Mouse (Mus musculus) embryonic facial prominence, embryonic 12.5 days (tissue): ENCODE results near the gene Scn8a. TPM values are rescaled to one million over a fixed set of nuclear protein-coding genes. Genes with fewer than 3 reads are reported as not detected.
"Not testable (repeated sequence)": the region's sequence is repeated elsewhere in the genome, so short reads cannot be mapped to it uniquely, and the experiment has no call there.

ENCODE experiments used
- ATAC-seq: fragments of 200-750 bp; cut with Nextera tagmentation; 2 replicates; pipeline ENCODE4 v1.8.0; 2017; ENCODE audit not compliant: insufficient number of reproducible peaks, insufficient read depth, low FRiP score, low TSS enrichment
- H3K27ac ChIP-seq: fragments of 300-500 bp; sonication (generic); 2 replicates; pipeline ENCODE4 v1.5.1; 2016; ENCODE audit warnings: mild to moderate bottlenecking
- H3K27me3 ChIP-seq: fragments of 300-500 bp; sonication (generic); 2 replicates; pipeline ENCODE4 v1.6.1; 2016; ENCODE audit warnings: mild to moderate bottlenecking, moderate library complexity
- H3K36me3 ChIP-seq: fragments of 300-500 bp; sonication (generic); 2 replicates; pipeline ENCODE4 v1.6.1; 2016; ENCODE audit warnings: mild to moderate bottlenecking
- H3K4me1 ChIP-seq: fragments of 300-500 bp; sonication (generic); 2 replicates; pipeline ENCODE4 v1.6.1; 2016
- H3K4me2 ChIP-seq: fragments of 300-500 bp; sonication (generic); replicated peaks from 2 replicates; pipeline ENCODE4 v1.6.1; 2016; ENCODE audit warnings: mild to moderate bottlenecking, moderate library complexity
- H3K4me3 ChIP-seq: fragments of 300-500 bp; sonication (generic); 2 replicates; pipeline ENCODE4 v1.5.1; 2016; ENCODE audit warnings: mild to moderate bottlenecking
- H3K9ac ChIP-seq: fragments of 300-500 bp; sonication (generic); 2 replicates; pipeline ENCODE4 v1.6.1; 2016; ENCODE audit warnings: mild to moderate bottlenecking, moderate library complexity
- H3K9me3 ChIP-seq: fragments of 300-500 bp; sonication (generic); 2 replicates; pipeline ENCODE4 v1.6.1; 2016; ENCODE audit warnings: mild to moderate bottlenecking, moderate library complexity
- WGBS: fragments of 180-500 bp; shearing (Covaris S2); methylation state at CpG from one replicate; pipeline ENCODE4 v1.1.7; 2016; 5-methylcytosine and 5-hydroxymethylcytosine counted together
- polyA plus RNA-seq: library from polyadenylated mRNA; unstranded; fragments of >200 nt; fragmentation: Nextera tagmentation; extraction: Ambion mirVana; gene quantifications from 2 replicates; pipeline ENCODE4 v1.2.1, GENCODE M21; 2016

Gene Scn8a
- 10.7 and 11.7 TPM in 2 replicates for polyA plus RNA-seq

DNA sequence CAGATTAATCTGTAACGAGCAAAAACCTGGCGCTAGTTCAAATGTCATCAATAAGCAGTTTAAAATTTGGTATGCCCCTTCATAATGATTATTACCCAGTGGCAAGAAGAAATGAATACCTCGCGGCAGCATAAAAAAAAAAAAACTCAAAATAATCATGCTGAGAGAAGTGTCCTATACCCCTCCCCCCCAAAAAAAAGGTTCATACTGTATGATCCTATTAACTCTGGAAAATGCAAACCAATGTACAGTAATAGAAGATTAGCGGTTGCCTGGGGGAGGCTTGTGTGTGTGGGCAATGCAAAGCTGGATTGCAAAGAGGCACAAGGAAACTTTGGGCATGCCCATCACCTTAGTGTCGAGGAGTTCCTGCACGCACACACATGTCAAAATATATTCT, at the start of gene Scn8a:
Gene Scn8a (plus strand): TSS at position 301 of the 400 bp plus-strand sequence.
- Histone ChIP-seq H3K4me2 (peak within 1 kb of the TSS; percentile 63), H3K9me3 (no peaks in the 10 kb centered on the region), H3K27ac (no peak within 1 kb of the TSS), H3K36me3 (no peaks in the 10 kb centered on the region), H3K4me3 (peak within 1 kb of the TSS; percentile 39), H3K27me3 (peaks cover 39% of the 10 kb centered on the region), H3K4me1 (peaks cover 26% of the 10 kb centered on the region), H3K9ac (no peak within 1 kb of the TSS)
- no peak for ATAC-seq
- WGBS, result 73% methylated on average over 7 of the region's 7 CpGs

- H3K27me3 ChIP-seq, result peaks cover 24% of the 10 kb centered on the region
- 54% methylated on average over 8 of the region's 8 CpGs for WGBS
- no peak overlapping the region for H3K9ac ChIP-seq
- H3K4me2 ChIP-seq, result no peak overlapping the region
- H3K4me3 ChIP-seq, result no peak overlapping the region
- H3K36me3 ChIP-seq, result no peaks in the 10 kb centered on the region
- H3K4me1 ChIP-seq, result peaks cover 7% of the 10 kb centered on the region
- no peaks in the 10 kb centered on the region for H3K9me3 ChIP-seq
- no peak overlapping the region for H3K27ac ChIP-seq
- no peak for ATAC-seq
Observed at GRCm38 (mm10) chr15:100821824-100822223, 47.8 kb upstream of the Scn8a start.

- H3K4me2 ChIP-seq, ATAC-seq, H3K36me3 ChIP-seq, H3K4me1 ChIP-seq, H3K27ac ChIP-seq, H3K9ac ChIP-seq, H3K4me3 ChIP-seq, H3K9me3 ChIP-seq: not testable (repeated sequence)
- peaks cover 24% of the 10 kb centered on the region for H3K27me3 ChIP-seq
- WGBS, result 69% methylated on average over 4 of the region's 4 CpGs
Observed at GRCm38 (mm10) chr15:100822370-100822769, 47.3 kb upstream of the Scn8a start.

- 15% methylated on average over 26 of the region's 26 CpGs for WGBS
- no peak for ATAC-seq
- H3K4me2 ChIP-seq, result peak overlapping the region; percentile 44
Observed at GRCm38 (mm10) chr15:100825249-100825856, 44.3 kb upstream of the Scn8a start.

GRCm38 (mm10) chr15:100826076-100826475, 43.6 kb upstream of the Scn8a start:
- H3K4me1 ChIP-seq, result peaks cover 7% of the 10 kb centered on the region
- H3K4me2 ChIP-seq, result no peak overlapping the region
- H3K9ac ChIP-seq, result no peak overlapping the region
- peaks cover 24% of the 10 kb centered on the region for H3K27me3 ChIP-seq
- WGBS, result 87% methylated on average over 8 of the region's 8 CpGs
- ATAC-seq, result no peak
- H3K9me3 ChIP-seq, result peaks cover 3% of the 10 kb centered on the region; the same call in 1 of the 2 replicates
- H3K4me3 ChIP-seq, result no peak overlapping the region
- H3K27ac ChIP-seq, result no peak overlapping the region
- no peaks in the 10 kb centered on the region for H3K36me3 ChIP-seq

More at GRCm38 (mm10) chr15:100825249-100825856, 44.3 kb upstream of the Scn8a start:
- H3K9ac ChIP-seq, result no peak overlapping the region
- peaks cover 3% of the 10 kb centered on the region; the same call in 1 of the 2 replicates for H3K9me3 ChIP-seq
- peaks cover 24% of the 10 kb centered on the region for H3K27me3 ChIP-seq
- peaks cover 7% of the 10 kb centered on the region for H3K4me1 ChIP-seq
- no peaks in the 10 kb centered on the region for H3K36me3 ChIP-seq
- peak overlapping the region; percentile 17 for H3K4me3 ChIP-seq
- H3K27ac ChIP-seq, result no peak overlapping the region

DNA sequence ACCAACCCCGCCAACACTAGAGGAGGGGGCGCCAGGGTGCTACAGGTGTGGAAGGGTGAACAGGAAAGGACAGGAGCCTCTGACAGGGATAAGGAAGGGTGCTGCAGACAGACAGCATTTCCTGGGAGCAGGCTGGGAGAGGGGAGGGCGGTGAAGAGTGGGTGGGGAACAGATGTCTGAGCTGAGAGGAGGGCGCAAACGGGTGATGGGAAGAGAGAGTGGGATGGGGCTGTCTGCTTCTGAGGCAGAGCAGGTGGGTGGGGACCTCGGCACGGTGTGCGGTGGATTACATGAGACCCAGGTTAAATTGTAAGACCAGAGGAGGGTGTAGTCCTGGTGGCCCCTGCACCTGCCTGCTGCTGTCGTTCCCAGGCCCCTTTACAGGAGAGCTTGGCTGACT, 39.9 kb upstream of the Scn8a start:
- Histone ChIP-seq H3K4me1 (peaks cover 7% of the 10 kb centered on the region), H3K36me3 (no peaks in the 10 kb centered on the region), H3K27me3 (peaks cover 13% of the 10 kb centered on the region), H3K4me3 (no peak overlapping the region), H3K9ac (no peak overlapping the region), H3K9me3 (peaks cover 3% of the 10 kb centered on the region; the same call in 1 of the 2 replicates), H3K4me2 (no peak overlapping the region), H3K27ac (no peak overlapping the region)
- ATAC-seq, result no peak
- WGBS, result 86% methylated on average over 9 of the region's 9 CpGs

- peaks cover 4% of the 10 kb centered on the region for H3K27me3 ChIP-seq
- H3K9ac ChIP-seq, result no peak overlapping the region
- no peak overlapping the region for H3K4me3 ChIP-seq
- H3K36me3 ChIP-seq, result no peaks in the 10 kb centered on the region
- H3K27ac ChIP-seq, result no peak overlapping the region
- H3K9me3 ChIP-seq, result peaks cover 3% of the 10 kb centered on the region; the same call in 1 of the 2 replicates
- no peak overlapping the region for H3K4me2 ChIP-seq
- ATAC-seq, result no peak
- no peaks in the 10 kb centered on the region for H3K4me1 ChIP-seq
- 60% methylated on average over 6 of the region's 6 CpGs for WGBS
Observed at GRCm38 (mm10) chr15:100830682-100831081, 39.0 kb upstream of the Scn8a start.

GRCm38 (mm10) chr15:100832144-100832543, 37.5 kb upstream of the Scn8a start:
- Histone ChIP-seq H3K4me3 (no peak overlapping the region), H3K9me3 (peaks cover 3% of the 10 kb centered on the region; the same call in 1 of the 2 replicates), H3K27me3 (no peaks in the 10 kb centered on the region), H3K27ac (no peak overlapping the region), H3K4me2 (no peak overlapping the region), H3K36me3 (no peaks in the 10 kb centered on the region), H3K9ac (no peak overlapping the region), H3K4me1 (no peaks in the 10 kb centered on the region)
- ATAC-seq, result no peak
- 75% methylated on average over 8 of the region's 8 CpGs for WGBS

DNA sequence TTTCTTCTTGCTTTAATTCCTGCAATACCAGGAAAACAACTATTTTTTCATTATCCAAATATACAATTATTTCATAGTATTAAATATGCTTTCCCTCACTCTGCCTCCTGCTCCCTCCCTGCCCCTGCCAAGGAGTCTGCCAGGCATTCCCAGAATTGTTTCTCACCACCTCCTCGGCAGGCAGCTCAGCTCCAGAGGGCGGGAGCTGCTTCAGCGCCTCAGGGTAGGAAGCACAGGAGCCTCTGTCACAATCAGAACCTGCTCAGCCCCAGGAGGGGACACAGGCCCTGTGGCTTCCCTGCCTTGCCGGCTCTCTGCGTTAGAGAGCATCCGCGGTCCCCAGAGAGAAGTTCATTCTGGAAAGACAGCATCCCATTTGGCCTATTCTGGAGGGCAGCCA, 36.9 kb upstream of the Scn8a start:
- Histone ChIP-seq H3K9me3 (peaks cover 3% of the 10 kb centered on the region; the same call in 1 of the 2 replicates), H3K27ac (no peak overlapping the region), H3K4me3 (no peak overlapping the region), H3K4me1 (no peaks in the 10 kb centered on the region), H3K4me2 (no peak overlapping the region), H3K36me3 (no peaks in the 10 kb centered on the region), H3K9ac (no peak overlapping the region), H3K27me3 (no peaks in the 10 kb centered on the region)
- WGBS, result 15% methylated on average over 7 of the region's 7 CpGs
- no peak for ATAC-seq

GRCm38 (mm10) chr15:100836729-100837128, 32.9 kb upstream of the Scn8a start:
- H3K4me2 ChIP-seq, result no peak overlapping the region
- WGBS, result 81% methylated on average over 8 of the region's 8 CpGs
- no peak overlapping the region for H3K4me3 ChIP-seq
- H3K27me3 ChIP-seq, result no peaks in the 10 kb centered on the region
- no peak overlapping the region for H3K9ac ChIP-seq
- no peaks in the 10 kb centered on the region for H3K9me3 ChIP-seq
- no peak for ATAC-seq
- no peaks in the 10 kb centered on the region for H3K4me1 ChIP-seq
- no peak overlapping the region for H3K27ac ChIP-seq
- H3K36me3 ChIP-seq, result no peaks in the 10 kb centered on the region

GRCm38 (mm10) chr15:100838607-100839207, 31.0 kb upstream of the Scn8a start:
- ATAC-seq, result no peak
- H3K9me3 ChIP-seq, result no peaks in the 10 kb centered on the region

GRCm38 (mm10) chr15:100844336-100844735, 25.3 kb upstream of the Scn8a start:
- peaks cover 11% of the 10 kb centered on the region for H3K4me1 ChIP-seq
- H3K9ac ChIP-seq, result no peak overlapping the region
- no peak overlapping the region for H3K4me3 ChIP-seq
- H3K9me3 ChIP-seq, result no peaks in the 10 kb centered on the region
- H3K27ac ChIP-seq, result no peak overlapping the region
- H3K4me2 ChIP-seq, result no peak overlapping the region
- 78% methylated on average over 7 of the region's 7 CpGs for WGBS
- no peaks in the 10 kb centered on the region for H3K27me3 ChIP-seq
- ATAC-seq, result no peak
- no peaks in the 10 kb centered on the region for H3K36me3 ChIP-seq

More at GRCm38 (mm10) chr15:100838607-100839207, 31.0 kb upstream of the Scn8a start:
- Histone ChIP-seq H3K4me1 (no peaks in the 10 kb centered on the region), H3K27ac (no peak overlapping the region), H3K9ac (no peak overlapping the region), H3K36me3 (no peaks in the 10 kb centered on the region), H3K4me2 (no peak overlapping the region), H3K4me3 (no peak overlapping the region), H3K27me3 (no peaks in the 10 kb centered on the region)
- 27% methylated on average over 12 of the region's 12 CpGs for WGBS
